Mouse (Mus musculus) embryonic facial prominence, embryonic 15.5 days (tissue): ENCODE data around the gene Gm49711. TPM values are rescaled to one million over a fixed set of nuclear protein-coding genes. Genes with fewer than 3 reads are reported as not detected.
"Not testable (repeated sequence)": the region's sequence is repeated elsewhere in the genome, so short reads cannot be mapped to it uniquely, and the experiment has no call there.

ENCODE experiments used
- ATAC-seq: fragments of 200-750 bp; cut with Nextera tagmentation; 2 replicates; pipeline ENCODE4 v1.8.0; 2017; ENCODE audit warnings: low read depth, moderate TSS enrichment; ENCODE audit not compliant: insufficient number of reproducible peaks, low FRiP score, low TSS enrichment
- H3K27ac ChIP-seq: fragments of 300-500 bp; sonication (generic); replicated peaks from 2 replicates; pipeline ENCODE4 v1.5.1; 2015; ENCODE audit warnings: mild to moderate bottlenecking, inconsistent platforms
- H3K27me3 ChIP-seq: fragments of 300-500 bp; sonication (generic); 2 replicates; pipeline ENCODE4 v1.6.1; 2015; ENCODE audit warnings: inconsistent platforms
- H3K36me3 ChIP-seq: fragments of 300-500 bp; sonication (generic); 2 replicates; pipeline ENCODE4 v1.6.1; 2015; ENCODE audit warnings: mild to moderate bottlenecking, inconsistent platforms
- H3K4me1 ChIP-seq: fragments of 300-500 bp; sonication (generic); 2 replicates; pipeline ENCODE4 v1.6.1; 2015; ENCODE audit warnings: inconsistent platforms
- H3K4me2 ChIP-seq: fragments of 300-500 bp; sonication (generic); replicated peaks from 2 replicates; pipeline ENCODE4 v1.6.1; 2015; ENCODE audit warnings: mild to moderate bottlenecking, inconsistent platforms
- H3K4me3 ChIP-seq: fragments of 300-500 bp; sonication (generic); replicated peaks from 2 replicates; pipeline ENCODE4 v1.5.1; 2015; ENCODE audit warnings: mild to moderate bottlenecking, inconsistent platforms
- H3K9ac ChIP-seq: fragments of 300-500 bp; sonication (generic); 2 replicates; pipeline ENCODE4 v1.6.1; 2015; ENCODE audit warnings: inconsistent platforms
- H3K9me3 ChIP-seq: fragments of 300-500 bp; sonication (generic); replicated peaks from 2 replicates; pipeline ENCODE4 v1.6.1; 2016; ENCODE audit warnings: inconsistent platforms
- WGBS: fragments of 180-500 bp; shearing (Covaris S2); methylation state at CpG from one replicate; pipeline ENCODE4 v1.1.7; 2015; 5-methylcytosine and 5-hydroxymethylcytosine counted together
- polyA plus RNA-seq: library from polyadenylated mRNA; unstranded; fragments of >200 nt; fragmentation: Nextera tagmentation; extraction: Ambion mirVana; gene quantifications from 2 replicates; pipeline ENCODE4 v1.2.1, GENCODE M21; 2015

The Gm49711 gene
- polyA plus RNA-seq, 1 experiment from 2014 or later, result 0.15 TPM

GRCm38 (mm10) chr16:92064801-92065200 is 6.7 kb downstream of the Gm49711 start:
- Histone ChIP-seq H3K9me3 (no peaks in the 10 kb centered on the region), H3K27ac (no peak overlapping the region), H3K27me3 (no peaks in the 10 kb centered on the region), H3K9ac (no peak overlapping the region), H3K4me1 (0 out of 2 replicates have a peak, but pooled peaks cover 4% of the 10 kb centered on the region), H3K4me3 (no peak overlapping the region), H3K4me2 (no peak overlapping the region), H3K36me3 (peaks cover 41% of the 10 kb centered on the region)
- no peak for ATAC-seq
- 86% methylated on average over 2 of the region's 2 CpGs for WGBS

- H3K4me2 ChIP-seq, result no peak overlapping the region
- no peak overlapping the region for H3K9ac ChIP-seq
- no peak for ATAC-seq
- H3K9me3 ChIP-seq, result no peaks in the 10 kb centered on the region
- H3K27me3 ChIP-seq, result no peaks in the 10 kb centered on the region
- H3K36me3 ChIP-seq, result peaks cover 23% of the 10 kb centered on the region; the same call in 1 of the 2 replicates
- no peaks in the 10 kb centered on the region for H3K4me1 ChIP-seq
- H3K4me3 ChIP-seq, result no peak overlapping the region
- WGBS, result 93% methylated on average over 8 of the region's 8 CpGs
- no peak overlapping the region for H3K27ac ChIP-seq
These were observed 12.2 kb downstream of the Gm49711 start for GRCm38 (mm10) chr16:92070338-92070737.

DNA sequence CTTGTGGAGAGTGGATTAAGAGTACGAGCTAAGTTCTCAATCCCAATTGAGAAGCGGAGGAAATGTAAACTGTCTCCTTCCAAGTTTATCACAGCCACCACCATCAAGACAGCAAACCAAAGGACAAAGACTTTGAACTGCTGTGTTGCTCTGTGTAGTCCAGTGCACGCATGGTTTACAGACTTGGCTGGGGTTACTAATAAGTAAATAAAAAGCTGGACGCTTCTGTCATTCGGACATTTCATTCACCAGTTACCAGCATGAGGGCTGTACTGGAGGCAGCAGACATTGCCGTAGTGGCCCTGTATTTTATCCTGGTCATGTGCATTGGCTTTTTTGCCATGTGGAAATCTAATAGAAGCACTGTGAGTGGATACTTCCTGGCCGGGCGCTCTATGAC is 18.7 kb downstream of the Gm49711 start:
- H3K9me3 ChIP-seq, result no peaks in the 10 kb centered on the region
- H3K4me3 ChIP-seq, result no peak overlapping the region
- WGBS, result 96% methylated on average over 8 of the region's 8 CpGs
- no peak for ATAC-seq
- no peak overlapping the region for H3K9ac ChIP-seq
- no peaks in the 10 kb centered on the region for H3K4me1 ChIP-seq
- H3K4me2 ChIP-seq, result no peak overlapping the region
- H3K27ac ChIP-seq, result no peak overlapping the region
- no peaks in the 10 kb centered on the region for H3K27me3 ChIP-seq
- peaks cover 30% of the 10 kb centered on the region for H3K36me3 ChIP-seq

DNA sequence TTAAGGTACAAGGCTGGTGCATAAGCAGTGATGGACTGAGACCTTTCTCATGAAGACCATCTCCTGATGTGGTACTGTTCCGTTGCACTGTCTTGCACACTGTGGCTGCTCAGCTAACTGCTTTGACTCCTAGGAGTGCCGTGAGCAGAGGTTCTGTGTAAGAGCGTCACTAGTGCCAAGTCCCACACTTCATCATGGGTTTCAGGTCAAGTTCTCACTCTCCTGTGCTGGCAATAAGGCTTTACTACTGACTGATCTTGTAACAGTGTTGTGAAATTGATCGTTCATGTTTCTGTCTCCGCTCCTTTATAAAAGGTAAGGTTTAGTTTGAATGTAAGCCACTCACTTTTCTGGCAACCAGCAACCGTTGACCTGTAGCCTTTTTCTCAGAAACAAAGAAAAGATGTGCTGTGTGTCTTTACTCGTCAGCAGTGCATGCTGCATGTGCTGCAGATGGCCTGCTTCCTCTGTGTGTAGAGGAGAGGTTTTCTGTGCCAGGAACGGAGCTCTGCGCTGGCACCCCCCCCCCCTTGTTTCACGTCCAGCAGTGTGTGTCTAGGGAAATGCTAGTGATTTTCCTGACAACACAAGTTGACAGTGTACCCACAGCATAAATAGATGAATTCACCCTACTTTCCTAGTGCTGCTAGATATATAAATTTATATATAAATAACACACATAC is 25.8 kb downstream of the Gm49711 start:
- no peak for ATAC-seq
- H3K36me3 ChIP-seq, result 0 out of 2 replicates have a peak, but pooled peaks cover under 1% of the 10 kb centered on the region
- no peak overlapping the region for H3K4me2 ChIP-seq
- no peaks in the 10 kb centered on the region for H3K4me1 ChIP-seq
- H3K9ac ChIP-seq, result no peak overlapping the region
- H3K9me3 ChIP-seq, result no peaks in the 10 kb centered on the region
- no peaks in the 10 kb centered on the region for H3K27me3 ChIP-seq
- WGBS, result 76% methylated on average over 10 of the region's 10 CpGs
- no peak overlapping the region for H3K27ac ChIP-seq
- H3K4me3 ChIP-seq, result no peak overlapping the region

GRCm38 (mm10) chr16:92089225-92089624 is 31.1 kb downstream of the Gm49711 start:
- no peak overlapping the region for H3K4me2 ChIP-seq
- no peak overlapping the region for H3K27ac ChIP-seq
- no peak for ATAC-seq
- no peaks in the 10 kb centered on the region for H3K9me3 ChIP-seq
- H3K4me1 ChIP-seq, result no peaks in the 10 kb centered on the region
- no peak overlapping the region for H3K9ac ChIP-seq
- H3K4me3 ChIP-seq, result no peak overlapping the region
- 61% methylated on average over 3 of the region's 3 CpGs for WGBS
- no peaks in the 10 kb centered on the region for H3K36me3 ChIP-seq
- no peaks in the 10 kb centered on the region for H3K27me3 ChIP-seq

- Histone ChIP-seq H3K9me3 (no peaks in the 10 kb centered on the region), H3K27me3 (no peaks in the 10 kb centered on the region), H3K27ac (no peak overlapping the region), H3K36me3 (no peaks in the 10 kb centered on the region), H3K9ac (no peak overlapping the region), H3K4me2 (no peak overlapping the region), H3K4me1 (no peaks in the 10 kb centered on the region), H3K4me3 (no peak overlapping the region)
- 79% methylated on average over 5 of the region's 5 CpGs for WGBS
- ATAC-seq, result no peak
These were observed 33.8 kb downstream of the Gm49711 start for GRCm38 (mm10) chr16:92091876-92092275.

DNA sequence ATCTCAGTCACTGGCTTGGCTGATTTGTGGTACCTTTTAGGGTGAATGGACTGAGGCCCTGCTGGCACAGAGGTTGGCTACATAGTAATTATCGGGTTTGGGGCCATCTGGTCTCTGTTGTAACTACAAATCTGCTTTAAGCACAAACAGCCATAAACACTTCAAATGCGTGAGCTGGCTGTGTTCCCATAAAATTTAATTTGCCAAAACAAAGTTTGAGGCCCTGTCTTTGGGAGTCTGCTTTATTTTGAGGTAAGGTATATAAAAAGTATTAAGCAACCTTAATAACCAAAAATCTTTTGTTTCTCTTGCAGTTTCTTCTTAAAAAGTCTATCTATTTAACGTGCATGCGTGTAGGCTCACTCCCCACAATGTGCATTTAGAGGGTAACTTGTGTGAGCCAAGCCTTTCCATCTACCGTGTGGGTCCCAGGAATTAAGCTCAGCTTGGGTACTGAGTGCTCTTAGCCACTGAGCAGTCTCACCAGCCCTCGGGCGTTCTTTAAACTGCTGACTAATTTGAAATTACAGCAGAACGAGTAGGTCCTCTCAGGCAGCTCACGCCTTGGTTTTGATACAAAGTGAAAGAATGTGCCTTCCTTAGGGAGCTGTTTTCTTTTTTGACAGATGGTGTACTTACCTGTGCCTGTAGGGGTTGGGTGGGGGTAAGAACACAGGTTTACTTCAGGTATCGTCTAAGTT is 40.4 kb downstream of the Gm49711 start:
- peak overlapping the region; percentile 12; the same call in 1 of the 2 replicates for H3K27ac ChIP-seq
- no peak overlapping the region for H3K4me3 ChIP-seq
- WGBS, result 37% methylated on average over 10 of the region's 10 CpGs
- H3K27me3 ChIP-seq, result no peaks in the 10 kb centered on the region
- ATAC-seq, result no peak
- H3K9ac ChIP-seq, result no peak overlapping the region
- 0 out of 2 replicates have a peak, but pooled peaks cover 15% of the 10 kb centered on the region for H3K36me3 ChIP-seq
- peaks cover 22% of the 10 kb centered on the region for H3K4me1 ChIP-seq
- no peaks in the 10 kb centered on the region for H3K9me3 ChIP-seq
- no peak overlapping the region for H3K4me2 ChIP-seq

DNA sequence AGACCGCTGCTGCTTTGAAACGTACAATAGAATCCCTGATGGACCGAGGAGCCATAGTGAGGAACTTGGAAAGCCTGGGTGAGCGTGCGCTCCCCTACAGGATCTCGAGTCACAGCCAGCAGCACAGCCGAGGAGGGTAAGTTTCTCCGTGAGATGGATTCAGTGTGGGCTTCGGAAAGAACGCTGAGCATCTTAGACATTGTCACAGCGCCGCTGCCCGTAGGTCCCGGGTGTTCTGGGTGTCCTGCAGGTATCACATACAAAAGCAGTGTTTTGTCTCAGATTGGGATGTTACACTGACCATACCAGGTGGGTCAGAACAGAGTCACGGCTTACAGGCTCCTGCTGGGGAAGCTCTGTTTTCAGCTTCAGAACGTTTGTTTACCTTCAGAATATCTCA is 41.5 kb downstream of the Gm49711 start:
- Histone ChIP-seq H3K9me3 (no peaks in the 10 kb centered on the region), H3K27me3 (no peaks in the 10 kb centered on the region), H3K9ac (no peak overlapping the region), H3K4me1 (peaks cover 27% of the 10 kb centered on the region), H3K4me3 (no peak overlapping the region), H3K4me2 (no peak overlapping the region), H3K27ac (no peak overlapping the region), H3K36me3 (0 out of 2 replicates have a peak, but pooled peaks cover 15% of the 10 kb centered on the region)
- WGBS, result 77% methylated on average over 16 of the region's 16 CpGs
- no peak for ATAC-seq

- H3K4me3 ChIP-seq, result no peak overlapping the region
These were observed 42.0 kb downstream of the Gm49711 start for GRCm38 (mm10) chr16:92100111-92100510.

DNA sequence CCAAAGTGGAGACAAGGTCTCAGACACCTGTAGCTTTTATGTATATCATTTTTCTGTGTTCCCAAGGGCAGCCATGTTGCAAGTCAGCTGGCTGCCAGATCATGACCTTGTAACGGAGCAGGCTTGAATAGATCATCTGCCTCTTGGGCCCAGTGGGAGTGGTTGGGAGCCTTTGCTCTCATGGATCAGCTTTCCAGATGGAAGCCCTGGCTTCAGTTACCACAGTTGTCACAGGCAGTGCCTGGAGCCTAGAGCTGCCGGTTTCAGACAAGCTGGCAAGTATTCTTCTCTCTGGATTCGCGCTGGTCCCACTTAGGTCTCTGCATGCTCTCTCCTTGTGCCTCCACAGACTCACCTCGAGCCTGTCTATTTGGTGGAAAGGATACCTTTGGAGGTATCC is 44.0 kb downstream of the Gm49711 start:
- no peak overlapping the region for H3K27ac ChIP-seq
- ATAC-seq, result no peak
- H3K9me3 ChIP-seq, result no peaks in the 10 kb centered on the region
- H3K27me3 ChIP-seq, result no peaks in the 10 kb centered on the region
- H3K4me1 ChIP-seq, result peaks cover 27% of the 10 kb centered on the region
- no peak overlapping the region for H3K4me3 ChIP-seq
- WGBS, result 62% methylated on average over 5 of the region's 5 CpGs
- no peak overlapping the region for H3K9ac ChIP-seq
- H3K36me3 ChIP-seq, result 0 out of 2 replicates have a peak, but pooled peaks cover 15% of the 10 kb centered on the region
- no peak overlapping the region for H3K4me2 ChIP-seq

More at GRCm38 (mm10) chr16:92100111-92100510, 42.0 kb downstream of the Gm49711 start:
- peaks cover 27% of the 10 kb centered on the region for H3K4me1 ChIP-seq
- H3K36me3 ChIP-seq, result 0 out of 2 replicates have a peak, but pooled peaks cover 15% of the 10 kb centered on the region
- no peak overlapping the region for H3K27ac ChIP-seq
- no peaks in the 10 kb centered on the region for H3K9me3 ChIP-seq
- H3K27me3 ChIP-seq, result no peaks in the 10 kb centered on the region
- WGBS, result 56% methylated on average over 4 of the region's 4 CpGs
- no peak overlapping the region for H3K4me2 ChIP-seq
- no peak overlapping the region for H3K9ac ChIP-seq
- ATAC-seq, result no peak

GRCm38 (mm10) chr16:92102931-92103330 is 44.8 kb downstream of the Gm49711 start:
- not testable (repeated sequence) for H3K9me3 ChIP-seq, H3K27me3 ChIP-seq, H3K4me3 ChIP-seq, H3K9ac ChIP-seq, H3K27ac ChIP-seq, ATAC-seq, H3K4me2 ChIP-seq
- H3K4me1 ChIP-seq, result peaks cover 26% of the 10 kb centered on the region
- 92% methylated on average over 6 of the region's 7 CpGs for WGBS
- H3K36me3 ChIP-seq, result 0 out of 2 replicates have a peak, but pooled peaks cover 15% of the 10 kb centered on the region
